Mouse (Mus musculus) right cerebral cortex, adult 18-20 months (tissue): ENCODE measurements around the gene Ucn2.

Source experiments
- DNase-seq: peaks from one replicate; pipeline ENCODE4 v3.0.0; 2022; ENCODE audit warnings: mixed read lengths

Gene Ucn2

DNA sequence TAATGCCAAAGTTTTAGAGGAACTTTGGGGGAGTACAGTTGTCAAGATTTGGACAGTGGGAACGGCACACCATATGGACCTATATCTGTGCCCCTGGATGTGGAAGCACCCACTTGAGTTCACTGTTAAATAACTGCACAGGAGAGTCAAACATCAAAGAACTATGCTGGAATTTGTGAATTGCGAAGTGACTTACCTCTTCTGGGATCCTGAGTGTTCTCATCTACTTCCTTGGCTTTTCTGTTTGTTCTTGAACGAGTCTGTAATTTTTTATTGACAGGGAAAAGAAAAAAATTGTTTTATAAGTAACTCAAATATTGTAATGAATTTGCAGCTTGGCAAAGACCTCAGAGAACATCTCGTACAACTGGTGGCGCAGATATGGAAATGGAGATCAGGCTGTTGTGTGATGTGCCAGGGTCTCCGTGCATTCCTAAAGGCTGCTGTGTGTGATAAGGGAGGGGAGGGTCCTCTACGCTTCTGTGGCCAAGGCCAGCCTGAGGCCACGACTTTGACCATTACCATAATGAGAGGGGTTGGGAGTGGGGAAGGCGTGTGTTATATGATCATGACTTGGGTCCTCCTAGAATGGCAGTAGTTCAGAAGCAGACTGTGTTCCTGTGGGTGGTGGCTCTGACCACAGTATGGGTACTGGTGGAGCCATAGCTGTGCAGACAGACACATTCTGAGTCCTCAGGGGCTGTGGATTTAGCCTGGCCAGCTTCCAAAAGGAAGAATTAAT is 7.0 kb downstream of the Ucn2 start:
- no peak for DNase-seq

DNA sequence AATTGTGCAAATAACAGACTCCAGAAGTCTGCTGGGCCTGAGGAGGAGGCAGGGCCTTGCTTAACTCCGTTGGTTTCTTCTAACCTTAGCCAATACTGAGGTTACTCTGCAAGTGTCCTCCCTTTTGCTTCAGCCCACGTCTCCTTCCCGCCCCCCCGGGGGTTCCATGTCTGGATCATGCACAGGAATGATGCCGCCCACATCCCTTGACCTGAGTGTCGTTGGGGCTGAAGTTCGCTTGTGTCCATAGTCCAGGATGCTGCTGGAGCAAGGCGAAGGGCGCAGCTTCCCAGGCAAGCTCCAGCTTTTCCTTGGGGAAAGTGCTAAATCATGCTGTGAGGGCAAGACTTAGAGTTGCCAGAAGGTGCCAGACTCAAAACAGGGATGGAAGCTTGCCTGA is 10.6 kb downstream of the Ucn2 start:
- no peak for DNase-seq

DNA sequence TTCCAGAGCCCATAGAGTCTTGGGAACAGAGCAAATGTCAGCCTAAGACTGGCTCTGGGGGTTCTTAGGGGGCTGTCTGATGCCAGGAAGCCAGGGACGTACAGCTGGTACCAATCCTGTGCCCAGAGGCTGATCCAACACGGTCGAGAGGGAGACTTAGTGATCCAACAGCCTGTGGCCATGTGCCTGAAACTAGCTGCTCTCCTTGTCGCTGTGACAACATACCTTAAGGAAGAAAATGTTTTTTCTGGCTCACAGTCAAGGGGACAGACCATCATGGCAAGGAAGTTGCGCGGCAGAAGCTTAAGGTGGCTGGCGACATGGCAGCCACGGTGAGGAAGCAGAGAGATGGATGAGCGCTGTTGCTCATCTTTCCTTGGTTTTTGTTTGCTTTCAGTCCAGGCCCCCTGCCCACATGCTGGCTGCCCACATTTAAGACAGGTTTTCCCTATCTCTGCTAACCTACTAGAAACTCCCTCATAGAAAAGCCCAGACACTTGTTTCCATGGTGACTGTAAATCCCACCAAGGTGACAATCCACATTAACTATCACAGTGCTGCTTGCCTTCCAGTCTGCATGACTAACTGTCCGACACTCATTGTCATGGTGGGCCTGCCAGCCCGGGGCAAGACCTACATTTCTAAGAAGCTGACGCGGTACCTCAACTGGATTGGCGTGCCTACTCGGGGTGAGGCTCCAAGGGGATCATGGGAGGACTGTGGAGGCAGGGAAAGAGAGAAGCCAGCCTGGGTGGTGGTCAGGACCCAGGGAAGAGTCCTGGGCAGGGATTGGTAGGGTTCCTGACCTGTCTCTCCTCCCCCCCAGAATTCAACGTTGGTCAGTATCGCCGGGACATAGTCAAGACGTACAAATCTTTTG is 12.7 kb downstream of the Ucn2 start:
- DNase-seq, result no peak

DNA sequence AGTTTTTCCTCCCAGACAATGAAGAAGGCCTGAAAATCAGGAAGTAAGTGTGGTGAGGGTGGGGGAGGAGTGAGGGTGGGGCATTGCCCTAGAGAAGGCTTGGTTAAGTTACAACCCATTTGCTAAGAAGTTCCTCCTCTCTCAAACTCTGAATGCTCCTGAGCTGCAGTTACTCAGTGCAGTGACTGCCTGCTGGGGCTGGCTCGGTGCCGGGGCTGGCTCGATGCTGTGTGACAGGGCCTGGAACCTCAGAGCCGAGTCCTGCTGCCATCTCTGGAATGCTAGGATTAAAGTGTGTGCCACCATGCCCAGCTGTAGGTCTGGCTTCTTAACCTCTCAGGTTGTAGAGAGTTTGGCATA is 13.3 kb downstream of the Ucn2 start:
- no peak for DNase-seq

DNA sequence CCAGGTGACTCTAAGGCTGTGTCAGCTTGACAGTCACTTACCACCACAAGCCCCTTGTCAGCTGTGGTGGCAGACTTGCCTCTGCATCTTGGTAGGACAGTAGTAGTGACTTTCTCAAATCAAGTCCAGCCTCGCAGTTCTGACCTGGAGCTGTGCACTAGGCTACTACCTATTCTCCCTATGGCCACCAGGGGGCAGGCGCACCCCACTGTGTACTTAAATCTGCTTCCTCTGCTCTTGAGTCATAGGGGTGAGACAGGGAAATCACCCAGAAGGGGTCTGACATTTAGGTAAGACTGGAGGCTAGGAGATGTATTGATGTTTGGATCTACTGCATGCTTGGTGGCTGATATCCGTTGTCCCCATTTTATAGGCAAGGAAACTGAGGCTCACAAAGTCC is 14.9 kb downstream of the Ucn2 start:
- DNase-seq, result peak; percentile 60

DNA sequence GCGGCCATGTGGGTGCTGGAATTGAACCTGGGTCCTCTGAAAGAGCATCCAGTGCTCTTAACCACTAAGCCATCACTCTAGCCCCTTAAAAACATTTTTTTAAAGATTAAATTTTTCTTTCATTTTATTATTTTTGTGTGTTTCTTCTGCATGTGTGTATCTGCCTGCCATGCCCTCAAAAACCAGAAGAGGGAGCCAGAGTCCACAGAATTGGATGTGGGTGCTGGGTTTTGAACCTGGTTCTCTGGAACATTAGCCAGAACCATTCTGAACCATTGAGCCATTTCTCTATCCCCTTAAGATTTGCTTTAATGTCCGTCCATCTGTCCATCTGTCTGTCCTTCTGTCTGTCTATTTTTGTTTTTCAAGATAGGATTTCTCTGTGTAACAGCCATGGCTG is 17.4 kb downstream of the Ucn2 start:
- DNase-seq, result no peak

DNA sequence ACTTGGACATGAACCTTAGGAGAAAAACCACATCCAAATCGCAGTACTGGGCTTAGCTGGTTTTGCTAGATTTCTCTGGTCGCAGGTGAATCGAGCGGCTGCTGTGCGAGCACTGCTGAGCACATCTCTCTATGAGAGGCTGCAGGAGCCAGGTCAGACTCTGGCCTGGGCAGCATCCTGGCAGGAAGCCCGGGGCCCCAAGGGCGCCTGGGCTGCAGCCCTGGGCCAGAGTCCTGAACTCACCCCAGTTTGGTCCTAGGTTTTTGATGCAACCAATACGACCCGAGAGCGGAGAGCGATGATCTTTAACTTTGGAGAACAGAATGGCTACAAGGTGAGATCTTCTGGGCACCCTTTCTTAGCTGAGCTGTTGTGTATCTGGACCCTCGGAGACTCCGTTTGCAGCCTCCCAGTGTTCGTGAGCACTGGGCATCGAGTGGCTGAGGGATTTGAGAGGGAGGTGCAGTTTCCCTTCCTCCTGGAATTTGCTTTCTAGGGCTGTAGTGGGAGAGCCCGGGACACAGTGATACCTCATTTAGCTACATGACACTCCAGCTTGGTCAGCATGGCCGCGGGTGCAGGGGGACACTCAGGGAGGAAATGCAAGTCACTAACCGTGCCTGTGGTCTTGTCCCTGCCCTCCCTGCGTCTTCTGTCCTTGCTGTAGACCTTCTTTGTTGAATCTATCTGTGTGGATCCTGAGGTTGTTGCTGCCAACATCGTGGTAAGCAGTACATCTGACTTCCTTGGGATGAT is 21.4 kb downstream of the Ucn2 start:
- no peak for DNase-seq

DNA sequence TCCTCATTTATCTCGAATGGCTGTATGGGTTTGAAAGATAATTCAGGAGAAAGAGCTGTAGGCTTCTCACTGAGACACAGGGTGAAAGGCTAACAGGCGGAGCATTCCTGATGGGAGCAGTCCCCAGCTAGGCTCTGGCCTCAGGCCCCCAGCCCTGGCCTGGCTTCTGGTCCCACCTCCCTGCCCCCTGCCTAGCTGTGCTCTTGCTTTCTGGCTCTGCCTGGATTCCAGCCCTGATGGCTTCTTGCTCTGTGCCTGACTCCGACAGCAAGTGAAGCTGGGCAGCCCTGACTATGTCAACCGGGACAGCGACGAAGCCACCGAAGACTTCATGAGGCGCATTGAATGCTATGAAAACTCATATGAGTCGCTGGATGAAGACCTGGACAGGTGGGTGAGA is 22.3 kb downstream of the Ucn2 start:
- no peak for DNase-seq

DNA sequence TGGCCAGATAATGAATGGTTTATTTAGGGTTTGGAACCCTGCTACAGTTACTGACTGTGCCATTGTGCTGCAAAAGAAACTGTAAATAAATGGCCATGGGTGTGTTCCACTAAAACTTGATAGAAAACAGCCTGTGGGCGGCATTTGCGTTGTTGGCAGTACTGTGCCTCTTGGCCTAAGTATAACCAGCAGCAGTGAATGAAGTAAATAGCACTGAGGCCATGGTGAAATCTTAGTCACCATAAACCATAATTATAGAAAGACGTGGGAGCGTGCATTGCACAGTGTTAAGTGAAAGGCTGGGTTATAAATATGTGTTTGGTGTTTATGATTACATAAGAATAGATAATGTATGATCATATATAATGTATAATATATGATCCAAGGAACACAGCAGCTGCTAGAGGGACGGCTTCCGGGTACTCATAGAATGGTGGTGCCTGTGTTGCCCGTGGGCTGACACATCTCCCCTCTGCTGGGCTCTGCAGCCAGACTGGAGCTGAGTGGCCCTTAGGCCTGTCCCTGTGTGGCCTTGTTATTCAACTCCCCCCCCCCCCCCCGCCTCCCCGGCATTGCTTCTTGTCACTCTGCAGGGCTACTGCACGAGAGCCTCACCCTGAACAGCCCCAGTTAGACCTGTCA is 23.3 kb downstream of the Ucn2 start:
- peak; percentile 75 for DNase-seq

DNA sequence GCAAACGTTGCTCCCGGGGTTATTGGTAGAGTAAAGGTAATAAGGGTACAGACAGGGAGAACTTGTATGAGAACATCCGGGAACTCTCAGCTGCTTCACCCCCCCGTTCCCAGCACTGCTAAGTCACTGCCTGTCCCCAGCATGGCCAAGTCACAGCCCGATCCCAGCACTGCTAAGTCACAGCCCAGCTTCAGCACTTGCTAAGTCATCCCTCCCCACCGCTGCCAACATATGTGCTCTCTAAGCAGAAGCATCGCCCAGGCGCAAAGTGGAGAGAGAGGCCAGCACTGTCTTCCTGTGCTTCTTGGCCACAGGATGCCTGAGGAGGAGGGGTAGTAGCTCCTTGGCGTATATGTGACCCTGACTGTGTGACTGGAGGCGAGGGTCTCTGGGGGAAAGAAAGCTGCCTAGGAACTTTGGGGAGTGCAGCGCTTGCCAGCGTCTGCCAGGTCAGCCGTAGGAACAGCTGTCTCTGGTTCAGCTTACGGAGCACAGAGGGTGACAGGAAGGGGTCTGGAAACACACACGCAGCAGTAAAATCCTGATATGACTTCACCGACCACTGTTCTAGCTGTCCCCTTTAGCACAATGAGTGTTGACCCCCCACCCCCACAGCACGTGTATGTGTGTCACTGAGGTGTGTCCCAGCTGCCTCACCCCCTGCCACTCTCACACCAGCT is 24.0 kb downstream of the Ucn2 start:
- peak; percentile 77 for DNase-seq

DNA sequence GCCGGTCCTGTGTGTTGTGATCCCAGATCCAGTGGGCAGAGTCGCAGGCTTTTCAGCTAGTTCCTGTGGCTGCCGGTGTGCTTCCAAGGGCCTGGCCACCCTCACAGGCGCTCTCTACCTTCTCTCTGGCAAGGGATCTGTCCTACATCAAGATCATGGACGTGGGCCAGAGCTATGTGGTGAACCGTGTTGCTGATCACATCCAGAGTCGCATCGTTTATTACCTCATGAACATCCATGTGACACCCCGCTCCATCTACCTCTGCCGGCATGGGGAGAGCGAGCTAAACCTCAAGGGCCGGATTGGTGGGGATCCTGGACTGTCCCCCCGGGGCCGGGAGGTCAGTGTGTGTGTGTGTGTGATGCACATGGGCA is 24.5 kb downstream of the Ucn2 start:
- no peak for DNase-seq

DNA sequence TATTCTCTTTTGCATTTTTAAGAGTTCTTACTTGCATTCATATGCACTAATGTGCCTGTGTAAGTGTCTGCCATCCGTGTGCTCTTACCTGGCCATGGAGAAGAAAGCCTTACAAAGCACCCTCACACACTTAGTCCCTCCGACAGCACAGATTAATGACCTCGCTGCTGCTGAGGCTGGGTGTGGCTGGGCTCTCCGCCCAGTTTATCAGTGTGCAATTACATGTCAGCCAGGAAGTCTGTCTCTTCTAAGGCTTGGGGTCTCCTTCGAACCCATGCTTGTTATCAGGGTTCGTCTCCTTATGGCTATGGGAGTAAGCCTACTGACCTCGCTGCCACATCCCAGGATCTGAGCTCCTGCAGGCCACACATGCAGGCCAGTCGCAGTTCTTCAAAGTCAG is 29.6 kb downstream of the Ucn2 start:
- no peak for DNase-seq

DNA sequence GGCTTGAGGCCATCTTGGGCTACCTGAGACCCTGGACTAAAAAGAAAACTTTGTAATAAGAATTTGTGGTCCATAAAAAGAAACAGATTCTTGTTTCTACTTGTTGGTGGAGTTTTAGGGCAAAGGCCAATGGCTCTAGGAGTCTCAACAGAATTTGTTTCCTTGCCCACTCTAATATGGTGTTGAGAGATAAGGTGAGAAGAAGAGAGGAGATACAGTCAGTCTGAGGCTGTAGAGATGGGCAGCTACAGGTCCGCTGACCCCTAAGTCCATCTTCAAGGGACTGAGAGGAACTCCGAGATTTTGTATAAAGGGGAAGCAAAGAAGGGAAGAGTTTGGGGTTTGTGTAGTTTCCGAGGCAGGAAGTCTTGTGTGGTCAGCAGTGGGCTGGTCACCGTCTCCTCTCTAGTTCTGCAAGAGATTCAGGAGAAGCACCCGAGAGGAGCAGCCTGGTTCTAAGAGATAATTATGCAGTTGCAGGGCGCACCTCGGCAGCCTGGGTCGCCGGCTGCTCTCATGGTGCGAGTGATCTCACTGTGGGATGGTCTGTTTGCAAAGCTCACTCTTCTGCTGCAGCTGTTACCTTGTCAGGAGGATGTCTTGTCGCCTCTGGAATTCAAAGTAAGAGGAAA is 31.3 kb downstream of the Ucn2 start:
- no peak for DNase-seq

DNA sequence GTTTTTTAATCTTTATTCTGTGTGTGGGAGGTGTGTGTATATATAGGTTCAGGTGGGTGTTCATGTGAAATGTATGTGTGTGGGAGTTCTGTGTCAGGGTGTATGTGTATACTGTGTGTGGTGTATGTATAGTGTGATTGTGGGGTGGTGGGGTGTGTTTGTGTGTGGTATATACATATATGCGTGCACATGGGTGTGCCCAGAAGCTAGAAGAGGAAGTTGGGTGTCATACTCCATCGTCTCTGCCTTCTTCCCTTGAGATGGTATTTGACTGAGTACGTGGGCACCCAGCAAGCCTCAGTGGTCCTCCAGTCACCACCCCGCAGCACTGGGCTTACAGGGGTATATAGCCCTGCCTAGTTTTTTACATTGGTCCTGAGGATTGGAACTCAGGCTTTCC is 35.6 kb downstream of the Ucn2 start:
- DNase-seq, result no peak

DNA sequence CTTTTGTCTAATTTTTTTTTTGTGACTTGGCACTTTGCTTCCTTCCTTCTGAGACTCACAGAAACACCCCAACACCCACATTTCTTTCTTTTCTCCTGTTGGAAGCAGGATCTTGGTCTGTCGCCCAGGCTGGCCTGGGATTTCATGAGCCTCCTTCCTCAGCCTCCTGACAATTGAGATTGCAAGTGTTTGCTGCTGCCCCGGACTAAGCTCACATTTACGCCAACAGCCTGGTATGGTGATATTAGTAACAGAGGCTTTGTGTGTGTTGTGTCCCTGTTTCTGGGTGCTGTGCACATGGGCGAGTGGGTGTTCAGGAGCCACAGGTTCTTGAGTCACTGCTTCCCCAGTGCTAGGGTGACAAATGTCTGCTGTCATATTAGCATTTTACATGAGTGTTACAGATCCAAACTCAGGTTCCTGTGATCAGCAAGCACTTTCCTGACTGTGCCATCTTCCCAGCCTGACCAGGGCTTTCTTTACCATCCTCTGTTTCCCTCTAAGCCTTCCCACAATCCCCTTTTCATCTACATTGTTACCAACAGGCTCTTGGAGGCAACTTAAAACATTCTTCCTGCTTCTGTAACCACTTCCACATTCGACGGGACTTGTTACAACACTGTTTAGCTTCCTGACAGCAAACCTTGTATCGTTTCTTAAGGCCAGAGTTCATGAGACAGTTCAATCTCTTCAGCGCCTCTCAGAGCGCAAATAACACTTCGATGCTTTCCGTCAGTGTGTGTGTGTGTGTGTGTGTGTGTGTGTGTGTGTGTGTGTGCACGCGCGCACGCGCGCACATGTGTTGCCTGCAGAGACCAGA is 37.3 kb downstream of the Ucn2 start:
- DNase-seq, result peak; percentile 69

DNA sequence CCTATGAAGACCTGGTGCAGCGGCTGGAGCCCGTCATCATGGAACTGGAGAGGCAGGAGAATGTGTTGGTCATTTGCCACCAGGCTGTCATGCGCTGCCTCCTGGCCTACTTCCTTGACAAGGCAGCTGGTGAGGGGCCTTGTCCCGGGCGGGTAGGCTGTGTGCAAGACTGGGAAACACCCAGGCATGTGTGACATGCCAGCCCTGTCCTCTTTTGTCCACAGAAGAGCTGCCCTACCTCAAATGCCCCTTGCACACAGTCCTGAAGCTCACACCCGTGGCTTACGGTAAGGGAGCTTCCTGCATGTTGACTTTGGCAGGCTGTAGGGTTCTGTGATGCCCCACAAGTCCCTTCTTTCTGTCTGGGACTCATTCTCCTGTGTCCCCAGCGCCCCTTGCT is 41.7 kb downstream of the Ucn2 start:
- DNase-seq, result no peak

DNA sequence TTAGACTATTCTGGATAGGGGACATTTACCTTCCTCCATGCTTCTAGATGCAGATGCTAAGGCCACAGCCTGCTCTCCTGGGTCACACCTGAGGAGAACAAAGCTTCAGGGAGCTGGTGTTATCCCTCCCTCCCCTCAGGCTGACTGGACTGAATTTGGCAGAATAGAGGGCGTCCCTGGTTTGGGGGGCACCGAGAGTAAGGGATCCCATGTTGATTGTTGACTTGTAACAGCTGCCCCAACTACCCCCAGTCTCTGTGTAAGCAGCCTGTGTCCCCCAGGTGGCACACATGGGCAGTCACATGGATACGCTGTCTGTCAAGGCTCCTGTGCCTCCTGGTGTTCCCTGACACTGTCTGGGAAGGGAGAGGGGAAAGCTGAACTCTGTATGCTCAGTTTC is 42.6 kb downstream of the Ucn2 start:
- DNase-seq, result no peak

DNA sequence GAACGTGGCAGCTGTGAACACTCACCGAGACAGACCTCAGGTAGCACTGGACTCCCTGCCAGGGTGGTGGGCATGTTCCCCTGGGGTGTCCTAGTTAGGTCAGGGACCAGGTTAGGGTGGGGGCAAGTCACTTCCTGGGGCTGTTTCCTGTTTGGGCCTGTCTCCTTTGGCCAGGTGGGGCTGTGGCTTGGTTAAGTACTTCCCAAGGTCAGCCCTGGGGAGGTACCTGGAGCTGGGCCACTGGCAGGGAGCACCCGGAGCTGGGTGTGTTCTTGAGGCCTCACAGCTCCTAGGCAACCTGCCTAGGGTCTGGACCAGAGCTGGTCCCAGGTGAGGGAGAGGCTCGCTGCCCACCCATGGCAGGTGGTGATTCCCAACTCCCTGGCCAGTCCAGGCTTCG is 43.1 kb downstream of the Ucn2 start:
- no peak for DNase-seq

DNA sequence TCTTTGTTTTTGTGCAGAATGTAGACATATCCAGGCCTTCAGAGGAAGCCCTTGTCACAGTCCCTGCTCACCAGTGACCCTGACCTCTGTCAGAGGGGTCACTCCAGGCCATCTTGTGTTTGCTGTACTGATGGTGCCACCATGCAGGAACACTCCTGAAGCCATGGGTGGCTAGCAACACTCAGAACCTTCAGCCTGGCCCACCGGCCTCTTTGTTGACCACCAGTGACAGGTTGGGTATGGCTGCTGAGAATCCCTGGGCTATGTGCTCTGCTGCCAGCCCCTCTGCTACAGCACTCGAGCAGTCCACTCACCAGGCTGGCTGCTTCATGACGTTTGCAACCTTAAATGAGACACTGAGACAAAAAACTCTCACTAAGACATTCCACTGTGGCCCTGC is 44.5 kb downstream of the Ucn2 start:
- DNase-seq, result no peak

DNA sequence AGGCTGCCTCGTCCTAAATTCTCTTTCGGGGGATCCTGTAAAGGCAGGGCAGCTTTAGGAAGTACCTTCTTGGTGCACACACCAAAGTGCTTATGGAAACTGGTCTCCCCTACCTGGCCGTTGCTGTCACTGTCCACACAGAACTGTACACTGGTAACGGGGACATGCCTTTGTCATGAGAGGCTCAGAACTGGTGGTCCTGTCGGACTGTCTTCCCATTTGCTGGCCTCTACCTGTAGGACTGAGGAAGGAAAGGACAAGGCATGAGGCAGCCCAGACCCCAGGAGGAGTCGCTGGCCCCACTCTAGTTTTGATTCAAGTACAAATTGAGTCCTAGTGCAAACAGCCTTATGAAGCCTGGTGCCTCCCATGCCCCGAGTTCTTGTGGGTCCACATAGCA is 45.2 kb downstream of the Ucn2 start:
- DNase-seq, result no peak

DNA sequence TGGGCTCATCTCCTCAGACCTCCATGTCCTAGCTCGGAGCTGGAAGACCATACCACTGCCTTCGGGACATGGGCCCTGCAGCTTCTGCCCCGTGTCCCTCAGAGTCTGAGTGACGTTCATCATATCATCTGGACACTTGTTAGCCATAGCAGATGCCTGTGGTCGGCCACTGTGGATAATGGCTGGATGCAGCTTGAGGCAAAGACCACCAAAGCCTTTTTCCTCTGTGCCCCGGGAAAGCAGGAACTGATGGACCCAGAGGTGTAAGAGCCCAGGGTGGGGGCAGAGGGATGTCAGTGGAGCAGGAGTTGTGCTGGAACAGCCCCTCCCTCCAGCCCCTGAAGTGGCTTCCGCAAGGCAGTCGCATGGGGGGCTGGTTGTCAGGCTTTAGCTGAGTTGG is 45.9 kb downstream of the Ucn2 start:
- no peak for DNase-seq
